Mouse (Mus musculus): ENCODE data around the gene Ptpa.
"Not testable (repeated sequence)": the region's sequence is repeated elsewhere in the genome, so short reads cannot be mapped to it uniquely, and the experiment has no call there.

Ptpa gene

GRCm38 (mm10) chr2:30402843-30403242, 13.0 kb upstream of the Ptpa start:
- DNase-seq, result no peak

GRCm38 (mm10) chr2:30403870-30404269, 12.0 kb upstream of the Ptpa start:
- DNase-seq, result peak; percentile 36

GRCm38 (mm10) chr2:30407221-30407620, 8.6 kb upstream of the Ptpa start:
- DNase-seq, result no peak

GRCm38 (mm10) chr2:30407778-30408177, 8.1 kb upstream of the Ptpa start:
- DNase-seq, result no peak

GRCm38 (mm10) chr2:30408452-30409100, 7.3 kb upstream of the Ptpa start:
- DNase-seq, result no peak

GRCm38 (mm10) chr2:30409454-30410176, 6.2 kb upstream of the Ptpa start:
- DNase-seq, result no peak

- DNase-seq, result peak; percentile 40
Observed at GRCm38 (mm10) chr2:30413038-30413973, 2.5 kb upstream of the Ptpa start.

- DNase-seq, result no peak
Observed at GRCm38 (mm10) chr2:30414101-30414500, 1.7 kb upstream of the Ptpa start.

- no peak for DNase-seq
Observed at GRCm38 (mm10) chr2:30414681-30415080, 1.2 kb upstream of the Ptpa start.

- DNase-seq, result peak; percentile 76
Observed at GRCm38 (mm10) chr2:30415157-30415935, 493 bp upstream of the Ptpa start, which contains the start of gene Crat. Crat (minus strand) TSS chr2:30415813.

- no peak for DNase-seq
Observed at GRCm38 (mm10) chr2:30416649-30416965, 768 bp downstream of the Ptpa start.

GRCm38 (mm10) chr2:30417154-30417553, 1.3 kb downstream of the Ptpa start:
- not testable (repeated sequence) for DNase-seq

GRCm38 (mm10) chr2:30417595-30418165, 1.8 kb downstream of the Ptpa start:
- DNase-seq, result no peak

GRCm38 (mm10) chr2:30418259-30418658, 2.4 kb downstream of the Ptpa start:
- no peak for DNase-seq

- no peak for DNase-seq
Observed at GRCm38 (mm10) chr2:30419112-30419511, 3.3 kb downstream of the Ptpa start.

- DNase-seq, result no peak
Observed at GRCm38 (mm10) chr2:30421432-30421831, 5.6 kb downstream of the Ptpa start.

- no peak for DNase-seq
Observed at GRCm38 (mm10) chr2:30429156-30429555, 13.3 kb downstream of the Ptpa start.

GRCm38 (mm10) chr2:30435326-30436155, 19.7 kb downstream of the Ptpa start:
- peak; percentile 77 for DNase-seq

- DNase-seq, result no peak
Observed at GRCm38 (mm10) chr2:30436156-30436545, 20.3 kb downstream of the Ptpa start.

- DNase-seq, result no peak
Observed at GRCm38 (mm10) chr2:30436809-30437208, 21.0 kb downstream of the Ptpa start.

GRCm38 (mm10) chr2:30437791-30438190, 22.0 kb downstream of the Ptpa start:
- no peak for DNase-seq

All from thymus, postnatal 4 days (tissue).